Mouse (Mus musculus) frontal cortex, postnatal 14 days (tissue): ENCODE data around the gene Fam167b.
A peak's percentile ranks its signal among the peaks of the same experiment; 100 is the strongest.
"Not testable (repeated sequence)": the region's sequence is repeated elsewhere in the genome, so short reads cannot be mapped to it uniquely, and the experiment has no call there.

Experiments used
- DNase-seq, 2 experiments: peaks; one replicate each; pipeline ENCODE4 v3.0.0; 2022; ENCODE audit warnings: low spot score in 2 of 2

Gene Fam167b

DNA sequence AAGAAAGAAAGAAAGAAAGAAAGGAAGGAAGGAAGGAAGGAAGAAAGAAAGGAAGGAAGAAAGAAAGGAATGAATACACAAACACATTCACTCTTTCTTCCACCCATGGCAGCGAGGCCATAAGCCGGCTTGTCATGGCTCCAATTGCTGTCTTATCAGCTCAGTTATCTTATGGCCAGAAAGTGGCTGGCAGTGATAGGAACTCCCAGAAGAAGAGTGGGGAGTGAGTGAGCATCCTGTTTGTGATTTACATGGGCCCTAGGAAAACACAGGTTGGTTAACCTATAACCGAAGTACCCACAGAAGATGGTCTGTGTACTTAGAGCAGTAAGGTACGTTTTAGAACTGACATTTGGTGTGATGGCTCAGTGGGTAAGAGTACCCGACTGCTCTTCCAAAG is 17.2 kb downstream of the Fam167b start:
- DNase-seq, result no peak

DNA sequence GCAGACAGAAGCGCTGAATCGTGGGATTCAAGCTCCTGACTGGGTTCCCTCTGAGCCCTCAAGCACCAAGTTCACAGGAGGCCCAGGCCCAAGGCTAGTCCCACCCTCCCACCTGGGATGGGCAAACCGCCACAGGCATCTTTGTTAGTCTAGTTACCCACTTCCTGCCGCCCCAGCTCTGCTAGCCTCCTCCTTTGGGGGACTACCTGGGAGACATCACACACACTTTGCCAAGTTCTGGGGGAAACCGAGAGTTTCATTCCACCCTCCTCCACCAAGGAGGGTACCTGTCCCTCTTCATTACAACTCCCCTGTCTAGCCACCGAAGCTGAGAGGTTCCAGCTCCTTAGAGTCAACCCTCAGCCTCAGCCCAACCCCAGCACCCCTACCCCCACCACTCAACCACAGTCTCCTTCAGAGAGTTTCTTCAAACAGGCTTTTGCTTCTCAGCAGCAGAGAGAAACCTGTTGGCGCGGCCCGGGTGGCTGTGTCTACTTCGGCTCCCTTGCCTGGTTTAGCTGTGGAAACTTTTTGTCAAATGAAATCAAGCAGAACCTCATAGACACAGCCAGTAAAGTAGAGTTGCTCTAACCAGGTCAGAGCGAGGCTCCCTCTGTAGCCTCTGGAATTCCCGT is 19.9 kb downstream of the Fam167b start:
- no peak for DNase-seq

GRCm38 (mm10) chr4:129557256-129557808 is 21.0 kb downstream of the Fam167b start:
- no peak for DNase-seq

- DNase-seq, result peak; percentile 61 to 70
Measured at GRCm38 (mm10) chr4:129556532-129557223, 21.7 kb downstream of the Fam167b start.

GRCm38 (mm10) chr4:129555862-129556531 is 22.4 kb downstream of the Fam167b start:
- DNase-seq, result peak in 1 of 2 experiments; percentile 17

DNA sequence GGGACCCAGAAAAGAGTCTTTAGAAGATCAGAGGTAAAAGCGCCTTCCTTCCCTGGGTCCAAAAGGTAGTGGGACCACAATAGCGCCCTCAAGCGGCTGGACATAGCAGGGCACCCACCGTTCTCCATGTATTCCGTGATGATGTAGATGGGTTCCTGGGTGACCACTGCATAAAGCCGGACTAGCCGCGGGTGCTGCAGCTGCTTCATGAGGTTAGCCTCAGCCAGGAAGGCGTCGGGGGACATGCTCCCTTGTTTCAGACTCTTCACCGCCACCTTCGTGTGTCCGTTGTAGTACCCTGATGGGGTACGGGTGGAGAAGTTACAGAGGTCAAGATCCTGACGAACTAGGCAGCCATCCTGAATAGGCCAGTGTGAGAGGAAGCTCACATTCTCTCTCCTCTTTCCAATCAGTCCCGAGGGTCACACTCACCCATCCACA is 22.9 kb downstream of the Fam167b start:
- DNase-seq, result peak in 1 of 2 experiments; percentile 37

DNA sequence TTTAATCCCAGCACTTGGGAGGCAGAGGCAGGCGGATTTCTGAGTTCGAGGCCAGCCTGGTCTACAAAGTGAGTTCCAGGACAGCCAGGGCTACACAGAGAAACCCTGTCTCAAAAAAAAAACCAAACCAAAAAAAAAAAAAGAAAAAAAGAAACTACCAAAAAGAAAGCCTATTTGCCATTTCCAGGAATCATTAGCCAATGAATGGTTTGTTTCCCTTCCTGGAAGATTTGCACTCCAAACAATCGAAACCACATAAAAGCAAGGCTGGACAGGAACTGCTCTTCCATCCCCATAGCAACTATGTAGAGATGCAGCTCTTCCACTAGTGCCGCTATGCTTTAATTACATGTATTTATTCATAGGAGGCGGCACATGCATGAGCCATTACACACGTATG is 23.8 kb downstream of the Fam167b start:
- DNase-seq, result not testable (repeated sequence)

DNA sequence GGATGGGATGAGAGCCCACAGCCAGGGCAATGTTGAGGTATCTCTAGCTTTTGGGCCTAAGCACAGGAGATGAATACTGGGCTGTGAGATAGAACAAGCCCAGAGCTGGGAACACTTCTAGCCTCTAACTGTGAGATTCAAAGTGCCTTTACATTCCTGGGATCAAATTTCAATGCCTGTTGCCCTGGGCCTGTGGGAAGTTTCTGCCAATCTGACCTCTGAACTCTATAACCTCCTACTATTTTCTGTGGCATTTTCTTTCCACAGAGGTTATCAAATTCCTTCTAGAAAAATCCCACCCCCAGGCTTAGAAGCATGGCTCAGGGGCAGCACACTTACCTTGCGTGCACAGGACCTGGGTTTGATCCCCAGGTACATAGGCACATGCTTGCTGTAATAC is 28.1 kb downstream of the Fam167b start:
- no peak for DNase-seq

- DNase-seq, result no peak
Measured at GRCm38 (mm10) chr4:129549306-129549705, 29.0 kb downstream of the Fam167b start.

- DNase-seq, result not testable (repeated sequence)
Measured at GRCm38 (mm10) chr4:129547631-129548030, 30.7 kb downstream of the Fam167b start.

- no peak for DNase-seq
Measured at GRCm38 (mm10) chr4:129544106-129544505, 34.2 kb downstream of the Fam167b start.

- peak; percentile 93 to 94 for DNase-seq
Measured at GRCm38 (mm10) chr4:129542592-129543141, 35.7 kb downstream of the Fam167b start, which contains the start of gene Hdac1. TSS of gene Hdac1 (minus strand) at chr4:129542713.

DNA sequence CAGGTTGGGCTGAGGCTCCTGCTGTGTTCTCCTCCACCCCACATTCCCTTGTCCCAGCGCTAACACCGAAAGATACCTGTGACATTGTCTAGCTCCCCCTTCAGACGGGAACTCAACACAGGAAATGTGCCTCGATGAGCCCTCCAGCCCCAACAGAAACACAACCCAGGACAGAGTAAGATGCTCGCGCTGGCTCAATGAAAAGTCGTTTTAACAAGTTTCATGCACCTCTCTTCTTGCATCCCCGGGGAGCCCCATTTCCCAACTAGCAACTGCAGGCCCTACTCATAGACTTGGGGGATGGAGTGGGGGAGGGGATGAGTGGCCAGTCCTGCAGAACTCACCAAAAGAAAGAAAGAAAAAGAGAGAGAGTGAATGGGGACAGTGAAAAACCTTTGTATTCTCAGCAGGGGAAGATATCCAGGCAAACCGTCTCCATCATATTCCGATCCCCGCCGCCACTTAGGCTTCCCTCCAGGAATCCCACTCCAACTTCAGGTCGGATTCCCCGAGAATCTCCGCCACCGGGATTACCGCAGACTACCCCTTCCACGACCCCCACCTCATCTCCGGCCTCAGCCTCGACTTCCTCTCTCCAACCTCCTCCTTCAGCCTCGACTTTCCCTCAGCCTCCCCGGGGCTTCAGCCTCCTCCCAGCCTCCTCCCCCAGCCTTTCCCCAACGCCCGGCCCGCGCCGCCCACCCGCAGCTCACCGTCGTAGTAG is 36.3 kb downstream of the Fam167b start:
- DNase-seq, result no peak

GRCm38 (mm10) chr4:129540012-129540411 is 38.3 kb downstream of the Fam167b start:
- no peak for DNase-seq

- not testable (repeated sequence) for DNase-seq
Measured at GRCm38 (mm10) chr4:129528901-129529300, 49.4 kb downstream of the Fam167b start.
